Mouse (Mus musculus) bone marrow, adult 2 months (tissue): Measurements from ENCODE around the gene Dusp3.

Experiments
- CTCF ChIP-seq: fragments of 200-500 bp; IDR thresholded peaks from 2 replicates; pipeline ENCODE4 v1.5.1; 2011; ENCODE audit warnings: low read length, control low read depth; ENCODE audit not compliant: control insufficient read depth, insufficient read depth
- POLR2A ChIP-seq: fragments of 200-500 bp; IDR thresholded peaks from 2 replicates; pipeline ENCODE4 v1.6.1; 2011; ENCODE audit warnings: low read depth, mild to moderate bottlenecking, control low read depth, low read length, borderline replicate concordance; ENCODE audit not compliant: control insufficient read depth

DNA sequence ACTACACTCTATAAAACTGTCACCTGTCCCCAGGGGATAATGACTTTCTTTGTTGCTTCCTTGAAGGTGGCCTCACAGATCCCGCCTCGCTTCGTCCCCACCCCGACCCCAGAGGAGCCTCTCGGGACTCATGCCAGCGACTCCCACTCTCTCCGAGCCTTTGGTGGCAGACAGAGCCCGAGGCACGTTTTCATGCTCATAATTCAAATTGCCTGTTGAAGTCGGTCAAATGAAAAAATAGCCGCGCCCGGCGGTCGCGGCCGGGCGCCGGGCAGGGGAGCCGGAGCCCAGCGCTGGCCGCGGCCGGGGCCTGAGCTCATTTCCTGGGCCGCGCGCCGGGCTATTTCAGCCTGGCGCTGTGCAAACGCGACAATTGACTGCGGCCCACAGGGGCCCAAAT lies 49.7 kb downstream of the Dusp3 start:
- TF ChIP-seq CTCF: no peak
- TF ChIP-seq POLR2A: no peak
